Mouse (Mus musculus) C2C12 (cell line): ENCODE results near the gene Tomt.

Experiments
- CEBPB ChIP-seq: IDR thresholded peaks from one replicate; pipeline ENCODE4 v1.6.1; 2011; ENCODE audit warnings: low read depth, mild to moderate bottlenecking, control low read depth, moderate library complexity
- CTCF ChIP-seq: IDR thresholded peaks from one replicate; pipeline ENCODE4 v1.5.1; 2011; ENCODE audit not compliant: control insufficient read depth, insufficient read depth, insufficient read length
- FOSL1 ChIP-seq: IDR thresholded peaks from one replicate; pipeline ENCODE4 v1.8.0; 2011; ENCODE audit warnings: mild to moderate bottlenecking, low read length; ENCODE audit not compliant: poor library complexity, insufficient read depth, severe bottlenecking
- MAX ChIP-seq: IDR thresholded peaks from one replicate; pipeline ENCODE4 v1.6.1; 2011; ENCODE audit warnings: mild to moderate bottlenecking, control low read depth
- MYOD1 ChIP-seq: IDR thresholded peaks from one replicate; pipeline ENCODE4 v1.6.1; 2011; ENCODE audit warnings: low read depth; ENCODE audit not compliant: control insufficient read depth, insufficient read length
- MYOG ChIP-seq: IDR thresholded peaks from one replicate; pipeline ENCODE4 v1.6.1; 2011; ENCODE audit not compliant: control insufficient read depth, insufficient read length; ENCODE audit errors: extremely low read depth
- USF1 ChIP-seq: IDR thresholded peaks from one replicate; pipeline ENCODE4 v1.6.1; 2011; ENCODE audit warnings: low read depth, mild to moderate bottlenecking, control low read depth, moderate library complexity

GRCm38 (mm10) chr7:101908367-101908766 lies 2.2 kb upstream of the Tomt start:
- TF ChIP-seq CTCF (no peak), USF1 (no peak), MYOG (no peak), FOSL1 (no peak), CEBPB (no peak), MAX (no peak), MYOD1 (no peak)
